Mouse (Mus musculus) embryonic fibroblast, embryonic 13.5 days (primary cell): Measurements from ENCODE around the gene Pard3. TPM values are rescaled to one million over a fixed set of nuclear protein-coding genes. Genes with fewer than 3 reads are reported as not detected.

Experiments used
- H3K27ac ChIP-seq: 2 replicates; pipeline ENCODE4 v1.5.1; 2012; ENCODE audit warnings: low read length, control low read depth, inconsistent platforms; ENCODE audit not compliant: insufficient read depth
- H3K4me1 ChIP-seq: 2 replicates; pipeline ENCODE4 v1.6.1; 2011; ENCODE audit warnings: low read length; ENCODE audit not compliant: control insufficient read depth, insufficient read depth
- H3K4me3 ChIP-seq: 2 replicates; pipeline ENCODE4 v1.5.1; 2011; ENCODE audit warnings: mild to moderate bottlenecking, control low read depth, low read length; ENCODE audit not compliant: insufficient read depth
- CTCF ChIP-seq: IDR thresholded peaks from 2 replicates; pipeline ENCODE4 v1.5.1; 2011; ENCODE audit warnings: mild to moderate bottlenecking, control low read depth, low read length, moderate library complexity, borderline replicate concordance; ENCODE audit not compliant: insufficient read depth
- POLR2A ChIP-seq: IDR thresholded peaks from 2 replicates; pipeline ENCODE4 v1.6.1; 2011; ENCODE audit warnings: low read depth, mild to moderate bottlenecking, control low read depth, low read length, moderate library complexity
- polyA plus RNA-seq: library from polyadenylated mRNA; stranded (reverse); fragments of >200 nt; gene quantifications from 2 replicates; pipeline ENCODE4 v1.2.4, GENCODE M21; 2011; ENCODE audit warnings: low read depth; ENCODE audit not compliant: missing spikeins, insufficient read length

The Pard3 gene
- 30.9 and 34.4 TPM in 2 replicates for polyA plus RNA-seq

DNA sequence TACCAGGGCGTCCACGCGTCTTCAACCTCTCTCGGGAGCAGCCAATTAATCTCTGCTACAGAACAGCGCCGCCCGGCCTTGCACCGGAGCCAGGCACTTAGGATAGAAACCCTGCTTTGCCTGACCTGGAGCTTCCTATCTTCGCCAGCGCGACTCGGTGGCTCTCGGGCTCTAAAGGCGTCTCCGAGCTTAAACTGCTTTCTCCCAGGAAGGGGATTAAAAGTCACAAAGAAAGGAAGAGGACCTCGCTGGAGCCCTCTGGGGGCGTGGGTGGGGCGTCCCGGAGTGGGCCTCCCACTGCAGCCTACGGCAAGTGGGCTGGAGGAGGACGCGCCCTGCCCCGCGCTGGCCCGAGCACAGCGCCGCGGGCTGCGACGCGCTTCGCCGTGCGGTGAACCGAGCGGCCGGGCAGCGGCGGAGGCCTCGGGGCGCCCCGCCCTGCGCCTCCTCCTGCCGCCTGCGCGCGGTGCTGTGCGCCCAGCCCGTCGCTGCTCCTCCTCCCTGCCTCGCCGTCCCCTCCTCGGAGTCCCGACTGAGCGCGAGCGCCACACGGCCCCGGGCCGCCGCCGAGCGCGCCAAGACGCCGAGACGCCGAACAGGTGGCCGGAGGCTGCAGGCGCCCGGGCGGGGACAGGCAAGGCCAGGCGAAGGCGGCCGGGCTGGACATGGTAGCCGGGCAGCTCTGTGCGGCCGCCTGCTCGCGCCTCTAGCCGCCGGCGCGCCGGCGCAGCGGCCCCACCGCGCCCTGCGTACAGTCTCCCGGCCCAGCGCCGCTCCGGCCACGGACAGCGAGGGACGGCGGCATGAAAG is at the start of gene Pard3:
Pard3 (plus strand) TSS at position 343 of the 810 bp plus-strand sequence.
- peaks cover 10% of the 10 kb centered on the region for H3K4me1 ChIP-seq
- peak within 1 kb of the TSS; percentile 87 for H3K27ac ChIP-seq
- H3K4me3 ChIP-seq, result peak within 1 kb of the TSS; percentile 84
- TF ChIP-seq POLR2A (peak; percentile 61), CTCF (peak; percentile 45; the same call in 1 of the 2 replicates)

DNA sequence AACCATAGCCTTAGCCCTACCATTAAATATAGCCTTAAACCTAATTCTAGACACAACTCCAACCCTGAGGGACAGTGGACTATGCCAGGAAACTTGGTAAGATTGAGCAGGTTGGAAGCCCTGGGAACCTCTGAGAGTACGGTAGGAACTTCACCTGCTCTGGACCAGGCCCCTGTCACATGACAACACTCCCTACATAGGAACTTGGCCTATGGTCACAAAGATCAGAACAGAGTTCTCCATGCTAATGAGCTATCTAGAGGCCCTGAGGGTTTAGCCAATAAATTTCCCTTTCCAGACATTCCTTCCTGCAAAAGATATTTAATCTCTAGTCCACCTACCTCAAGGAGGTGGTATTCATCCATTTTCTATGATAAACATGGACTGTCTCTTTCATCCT is 41.9 kb upstream of the Pard3 start:
- no peak overlapping the region for H3K27ac ChIP-seq
- H3K4me3 ChIP-seq, result no peak overlapping the region
- TF ChIP-seq CTCF (no peak), POLR2A (no peak)
- H3K4me1 ChIP-seq, result no peaks in the 10 kb centered on the region

DNA sequence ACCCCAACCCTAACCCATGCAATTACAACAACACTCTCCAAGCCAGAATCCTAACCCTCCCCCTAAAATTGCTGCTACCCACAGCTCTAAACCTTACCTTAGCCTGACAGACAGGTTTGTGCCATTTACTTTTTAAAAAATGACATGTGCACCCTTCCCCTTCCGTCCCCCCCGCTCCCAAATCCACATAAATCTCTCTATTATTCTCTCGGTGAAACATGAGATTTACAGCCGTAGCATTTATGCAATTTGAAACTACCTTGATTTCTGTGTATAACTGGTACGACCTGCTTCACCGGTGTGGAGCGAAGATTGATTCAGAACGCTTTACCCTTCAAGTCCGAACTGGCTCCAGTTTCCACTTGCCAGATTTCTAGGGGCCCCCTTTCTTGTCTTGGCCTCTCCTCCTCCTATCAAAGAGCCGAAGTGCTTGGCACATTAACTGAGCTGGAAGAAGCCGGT is 38.4 kb upstream of the Pard3 start:
- Histone ChIP-seq H3K4me3 (no peak overlapping the region), H3K27ac (no peak overlapping the region), H3K4me1 (no peaks in the 10 kb centered on the region)
- TF ChIP-seq CTCF (no peak), POLR2A (no peak)

DNA sequence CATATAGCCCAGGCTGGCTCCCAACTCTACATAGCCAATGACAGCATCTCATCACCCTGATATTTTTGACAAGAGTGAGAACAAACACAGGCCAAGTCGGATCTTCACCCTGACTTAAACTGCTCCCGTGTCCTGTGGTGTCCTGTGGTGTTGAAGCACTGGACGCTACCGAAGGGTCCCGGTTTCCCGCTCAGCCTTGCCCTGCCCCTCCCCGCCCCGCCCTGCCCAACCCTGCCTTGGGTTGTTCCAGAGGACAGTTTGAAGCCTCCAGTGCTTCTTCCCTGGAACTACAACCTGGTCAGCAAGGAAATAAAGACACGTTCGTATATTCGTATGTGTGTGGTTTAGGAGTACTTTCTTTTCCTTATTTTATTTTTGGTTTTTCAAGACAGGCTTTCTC is 37.9 kb upstream of the Pard3 start:
- no peak overlapping the region for H3K4me3 ChIP-seq
- no peak overlapping the region for H3K27ac ChIP-seq
- H3K4me1 ChIP-seq, result no peaks in the 10 kb centered on the region
- TF ChIP-seq CTCF (no peak), POLR2A (no peak)

DNA sequence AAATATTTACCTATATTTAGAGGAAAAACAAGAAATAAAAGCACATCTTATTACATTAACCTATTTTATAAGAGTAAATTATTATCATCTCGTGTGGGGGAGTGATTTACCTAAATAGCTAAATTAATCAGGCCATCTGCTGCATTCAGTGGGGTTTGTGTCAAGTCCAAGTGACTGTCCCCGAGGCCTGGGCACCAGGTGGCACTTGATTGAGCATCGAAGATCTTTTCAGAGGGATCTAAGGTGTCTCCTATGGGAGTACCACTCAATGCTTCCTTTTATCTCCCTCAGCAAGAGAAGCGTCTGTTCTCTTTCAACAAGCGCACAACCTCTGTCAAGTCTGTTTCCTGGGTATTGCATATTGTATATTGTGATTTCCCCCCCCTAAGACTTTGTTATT is 32.2 kb upstream of the Pard3 start:
- no peaks in the 10 kb centered on the region; the same call in 1 of the 2 replicates for H3K4me1 ChIP-seq
- no peak overlapping the region for H3K4me3 ChIP-seq
- H3K27ac ChIP-seq, result no peak overlapping the region
- TF ChIP-seq POLR2A (no peak), CTCF (no peak)

DNA sequence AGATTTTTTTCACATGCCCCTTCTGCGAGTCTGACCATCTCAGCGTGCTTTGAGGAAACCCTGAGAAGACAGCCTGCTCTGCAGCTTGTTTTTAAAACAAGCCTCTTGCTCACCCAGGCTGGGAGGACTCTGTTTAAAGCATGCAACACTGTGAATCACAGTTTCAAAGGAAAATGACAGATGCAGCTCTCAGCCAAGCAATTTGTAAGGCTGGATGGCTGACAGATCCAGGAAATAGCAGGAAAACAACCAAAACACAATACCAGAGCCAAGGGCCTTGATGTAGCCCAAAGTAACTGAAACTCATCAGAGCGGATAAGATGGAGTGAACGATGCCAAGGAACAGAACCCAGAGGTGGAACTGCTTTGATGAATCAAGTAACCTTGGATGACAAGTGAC is 24.8 kb upstream of the Pard3 start:
- no peaks in the 10 kb centered on the region for H3K4me1 ChIP-seq
- TF ChIP-seq CTCF (no peak), POLR2A (no peak)
- H3K27ac ChIP-seq, result no peak overlapping the region
- no peak overlapping the region for H3K4me3 ChIP-seq

DNA sequence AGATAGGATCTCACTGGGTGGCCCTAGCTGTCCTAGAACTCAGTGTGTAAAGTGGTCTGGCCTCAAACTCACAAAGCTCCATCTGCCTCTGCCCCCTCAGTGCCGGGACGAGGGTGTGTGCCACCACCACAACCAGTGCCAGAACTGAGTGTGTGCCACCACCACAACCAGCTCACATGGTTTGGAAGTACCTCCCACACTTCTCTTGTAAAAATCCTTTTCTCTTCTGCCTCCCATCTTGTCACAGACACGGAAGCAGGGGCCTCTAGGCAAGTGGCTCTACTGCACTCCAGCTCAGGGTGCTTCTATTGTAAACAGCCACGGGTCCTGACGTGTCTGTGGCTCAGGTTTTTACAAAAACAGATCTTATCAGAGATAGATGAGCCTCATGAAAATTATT is 13.7 kb upstream of the Pard3 start:
- H3K4me3 ChIP-seq, result no peak overlapping the region
- no peaks in the 10 kb centered on the region for H3K4me1 ChIP-seq
- TF ChIP-seq POLR2A (no peak), CTCF (no peak)
- H3K27ac ChIP-seq, result no peak overlapping the region

DNA sequence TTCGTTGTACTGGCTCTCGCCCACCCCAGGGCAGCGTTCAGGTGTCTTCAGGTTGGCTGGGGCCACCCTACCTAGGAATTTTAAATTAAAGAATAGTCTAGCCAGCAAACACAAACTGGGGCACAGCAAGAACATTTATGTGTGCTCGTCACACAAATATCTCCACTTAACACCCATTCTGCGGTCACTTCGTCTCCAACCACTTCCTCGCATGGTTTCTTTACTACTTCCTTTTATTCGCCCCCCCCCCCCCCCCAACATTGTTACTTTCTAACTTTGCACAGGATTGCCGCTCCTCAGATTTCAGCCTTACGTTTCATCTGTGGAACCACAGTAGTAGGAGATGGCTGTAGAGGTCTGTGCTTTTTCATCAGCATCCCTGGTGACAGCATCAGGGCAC is 11.6 kb upstream of the Pard3 start:
- Histone ChIP-seq H3K27ac (no peak overlapping the region), H3K4me1 (no peaks in the 10 kb centered on the region), H3K4me3 (no peak overlapping the region)
- TF ChIP-seq POLR2A (no peak), CTCF (no peak)

DNA sequence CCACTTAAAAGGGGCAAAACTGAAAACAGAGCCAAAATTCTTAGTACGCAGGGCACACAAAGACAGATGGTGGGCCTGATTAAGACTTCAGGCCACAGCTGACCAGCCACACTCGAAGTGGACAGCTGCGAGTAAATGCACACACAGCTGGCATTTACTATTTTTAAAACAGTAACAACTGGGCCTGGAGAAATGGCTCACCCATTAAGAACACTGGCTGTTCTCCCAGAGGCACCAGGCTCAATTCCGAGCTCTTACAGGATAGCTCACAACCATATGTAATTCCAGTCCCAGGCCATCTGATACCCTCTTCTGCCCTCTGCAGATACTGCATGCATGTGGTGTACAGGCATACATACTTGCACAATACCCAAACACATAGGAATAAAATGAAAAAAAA is 8.6 kb upstream of the Pard3 start:
- no peak overlapping the region for H3K27ac ChIP-seq
- no peak for TF ChIP-seq CTCF
- no peak for TF ChIP-seq POLR2A
- H3K4me3 ChIP-seq, result no peak overlapping the region
- no peaks in the 10 kb centered on the region for H3K4me1 ChIP-seq

DNA sequence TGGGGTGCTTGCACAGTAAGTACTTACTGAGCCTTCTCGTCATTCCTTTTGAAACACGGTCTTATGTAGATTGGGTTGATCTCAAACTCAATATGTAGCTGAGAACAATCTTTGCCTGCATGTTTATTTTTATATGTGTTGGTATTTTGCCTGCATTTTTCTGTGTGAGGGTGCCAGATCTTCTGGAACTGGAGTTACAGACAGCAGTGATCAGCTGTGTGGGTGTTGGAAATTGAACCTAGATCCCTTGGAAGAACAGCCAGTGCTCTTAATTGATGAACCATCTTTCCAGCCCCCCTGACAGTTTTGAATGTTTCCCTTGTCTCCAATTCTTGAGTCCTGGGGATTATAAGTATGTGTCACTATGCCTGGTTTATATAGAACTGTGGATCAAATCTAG is 4.9 kb upstream of the Pard3 start:
- Histone ChIP-seq H3K4me1 (peaks cover 2% of the 10 kb centered on the region; the same call in 1 of the 2 replicates), H3K27ac (no peak overlapping the region), H3K4me3 (no peak overlapping the region)
- TF ChIP-seq POLR2A (no peak), CTCF (no peak)
